Mouse (Mus musculus) spleen, adult 2 months (tissue): ENCODE results near the gene Isoc2b.

ENCODE experiments used
- CTCF ChIP-seq: fragments of 200-500 bp; IDR thresholded peaks from 2 replicates; pipeline ENCODE4 v1.5.1; 2011; ENCODE audit warnings: mild to moderate bottlenecking, inconsistent platforms; ENCODE audit not compliant: insufficient read depth, insufficient read length, insufficient replicate concordance; ENCODE audit errors: extremely low read depth
- POLR2A ChIP-seq: fragments of 200-500 bp; IDR thresholded peaks from 2 replicates; pipeline ENCODE4 v1.6.1; 2011; ENCODE audit warnings: low read depth, low read length, inconsistent platforms

GRCm38 (mm10) chr7:4878186-4878585 lies 8.1 kb upstream of the Isoc2b start:
- peak; percentile 19; the same call in 1 of the 2 replicates for TF ChIP-seq CTCF
- TF ChIP-seq POLR2A, result no peak
